Mouse (Mus musculus): Measurements from ENCODE around the gene Sugct. TPM values are rescaled to one million over a fixed set of nuclear protein-coding genes. Genes with fewer than 3 reads are reported as not detected.
A peak's percentile ranks its signal among the peaks of the same experiment; 100 is the strongest.

Gene Sugct
- total RNA-seq, 2 experiments from 2014 or later = 2.1 to 2.3 TPM

DNA sequence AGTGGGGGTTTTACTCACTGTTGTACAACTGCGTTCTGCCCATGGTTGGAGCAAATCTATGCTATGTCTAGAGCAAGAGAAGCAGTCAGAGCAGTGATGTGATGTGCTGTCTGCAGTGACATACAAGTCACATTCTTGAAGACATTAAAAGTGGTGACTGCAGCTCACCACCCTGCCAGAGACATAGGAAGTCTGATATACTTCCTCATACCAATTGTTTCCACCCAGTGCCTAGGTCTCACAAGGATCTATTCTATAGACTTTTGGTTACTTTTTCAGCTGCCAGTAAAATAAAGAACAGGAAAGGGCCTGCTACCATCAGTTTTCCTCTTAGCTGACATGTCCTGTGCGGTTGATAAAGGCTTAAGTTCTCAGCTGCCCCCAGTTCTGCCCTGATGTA, 613.7 kb downstream of the Sugct start:
- intact Hi-C loops (cut with DNase I) = no loop called here

GRCm38 (mm10) chr13:17065552-17065951, 629.8 kb downstream of the Sugct start:
- no peak for DNase-seq (ENCODE audit: low spot score in 2 of 2)
- intact Hi-C loops (cut with DNase I) = no loop called here

More for the DNA sequence above, 613.7 kb downstream of the Sugct start:
- no peak for DNase-seq (ENCODE audit: low spot score in 2 of 2)

GRCm38 (mm10) chr13:17056650-17057049, 638.7 kb downstream of the Sugct start:
- intact Hi-C loops (cut with DNase I) = no loop called here
- DNase-seq (ENCODE audit: low spot score in 2 of 2) = peak in 1 of 2 experiments; percentile 4

DNA sequence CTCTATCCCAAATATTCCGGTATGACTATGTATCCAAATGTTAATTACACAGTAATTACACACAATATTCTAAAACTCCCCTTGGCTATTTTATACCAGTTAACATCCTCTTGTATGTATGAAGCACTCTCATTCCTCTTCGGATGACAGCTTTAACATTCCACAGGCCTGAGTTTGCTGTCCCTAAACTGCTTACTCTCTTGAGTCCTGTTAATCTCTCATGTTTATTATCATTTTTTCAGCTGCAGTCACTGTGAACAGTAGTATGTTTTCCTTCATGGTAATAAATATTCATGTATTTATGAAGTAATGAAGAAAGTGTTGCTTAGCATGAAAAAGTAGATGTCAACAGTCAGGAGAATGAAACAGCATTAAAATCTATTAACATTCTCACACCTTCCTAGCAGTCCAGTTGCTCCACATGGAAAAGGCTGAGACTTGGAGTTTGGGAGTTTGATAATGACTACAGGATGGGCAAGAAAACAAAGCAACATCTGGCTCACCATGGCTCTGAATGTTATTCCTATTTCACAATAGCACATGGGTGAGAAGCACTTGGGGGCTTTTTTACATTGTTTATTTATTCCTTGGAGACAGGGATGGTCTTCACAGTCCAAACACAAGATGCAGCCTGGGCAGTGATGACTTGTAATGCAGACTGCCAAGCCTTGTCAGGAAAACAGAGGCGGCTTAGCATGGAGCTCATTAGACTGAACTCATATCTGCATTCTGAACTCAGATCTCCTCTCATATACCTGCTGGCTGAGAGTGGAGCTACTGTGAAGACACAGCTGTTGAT, 651.7 kb downstream of the Sugct start:
- intact Hi-C loops (cut with DNase I) = no loop called here
- DNase-seq (ENCODE audit: low spot score in 2 of 2) = no peak

- intact Hi-C loops (cut with DNase I) = no loop called here
These were observed 653.0 kb downstream of the Sugct start for GRCm38 (mm10) chr13:17042332-17042731.

GRCm38 (mm10) chr13:17039727-17040126, 655.6 kb downstream of the Sugct start:
- intact Hi-C loops (cut with DNase I) = no loop called here
- DNase-seq (ENCODE audit: low spot score in 2 of 2) = no peak

More at GRCm38 (mm10) chr13:17042332-17042731, 653.0 kb downstream of the Sugct start:
- no peak for DNase-seq (ENCODE audit: low spot score in 2 of 2)

DNA sequence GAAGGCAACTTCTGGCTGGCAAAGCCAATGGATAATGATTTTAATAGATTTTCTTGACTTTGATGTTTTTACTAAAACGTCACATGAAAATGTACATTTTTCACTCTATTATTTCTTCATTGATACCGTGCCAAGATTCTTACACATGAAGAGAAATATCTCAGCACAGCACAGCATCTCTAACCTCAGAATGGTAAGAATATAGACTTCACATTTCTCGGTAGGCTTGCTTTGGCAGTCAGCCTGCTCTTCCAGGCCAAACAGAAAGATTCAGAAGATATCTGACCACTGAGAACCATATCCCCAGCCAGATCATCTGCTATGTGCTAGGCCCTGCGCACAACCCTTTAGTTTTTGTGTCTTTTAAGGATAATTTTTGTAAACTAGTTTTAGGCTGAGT, 657.0 kb downstream of the Sugct start:
- intact Hi-C loops (cut with DNase I) = no loop called here
- no peak for DNase-seq (ENCODE audit: low spot score in 2 of 2)

- intact Hi-C loops (cut with DNase I) = no loop called here
These were observed 657.5 kb downstream of the Sugct start for GRCm38 (mm10) chr13:17037899-17038298.

DNA sequence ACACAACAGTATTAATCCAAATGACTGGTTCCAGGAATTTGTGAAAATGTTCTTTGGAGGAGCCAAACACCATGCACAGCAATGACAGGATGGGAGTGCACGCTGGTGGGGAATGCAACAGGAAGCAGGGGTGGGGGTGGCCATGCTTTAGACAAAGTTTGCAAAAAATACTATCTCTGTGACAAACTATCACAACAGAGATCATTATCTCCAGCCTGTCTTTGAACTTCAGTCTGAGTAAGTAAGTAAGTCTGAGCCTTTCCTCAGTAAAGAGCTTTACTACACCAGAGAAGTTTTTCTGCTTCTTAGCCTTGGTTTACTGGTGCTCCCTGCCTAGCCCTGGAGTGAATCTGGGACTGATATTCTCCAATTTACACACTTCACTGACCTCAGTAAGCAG, 664.6 kb downstream of the Sugct start:
- intact Hi-C loops (cut with DNase I) = no loop called here
- no peak for DNase-seq (ENCODE audit: low spot score in 2 of 2)

More at GRCm38 (mm10) chr13:17037899-17038298, 657.5 kb downstream of the Sugct start:
- DNase-seq (ENCODE audit: low spot score in 2 of 2) = no peak

- intact Hi-C loops (cut with DNase I) = loop anchor here (5.0 kb wide), 1 partner anchor 1016 kb away; the partner anchor contains the start of gene Inhba
- peak; percentile 40 to 75 for DNase-seq (ENCODE audit: low spot score in 2 of 2)
These were observed 666.8 kb downstream of the Sugct start for GRCm38 (mm10) chr13:17028595-17028994.

DNA sequence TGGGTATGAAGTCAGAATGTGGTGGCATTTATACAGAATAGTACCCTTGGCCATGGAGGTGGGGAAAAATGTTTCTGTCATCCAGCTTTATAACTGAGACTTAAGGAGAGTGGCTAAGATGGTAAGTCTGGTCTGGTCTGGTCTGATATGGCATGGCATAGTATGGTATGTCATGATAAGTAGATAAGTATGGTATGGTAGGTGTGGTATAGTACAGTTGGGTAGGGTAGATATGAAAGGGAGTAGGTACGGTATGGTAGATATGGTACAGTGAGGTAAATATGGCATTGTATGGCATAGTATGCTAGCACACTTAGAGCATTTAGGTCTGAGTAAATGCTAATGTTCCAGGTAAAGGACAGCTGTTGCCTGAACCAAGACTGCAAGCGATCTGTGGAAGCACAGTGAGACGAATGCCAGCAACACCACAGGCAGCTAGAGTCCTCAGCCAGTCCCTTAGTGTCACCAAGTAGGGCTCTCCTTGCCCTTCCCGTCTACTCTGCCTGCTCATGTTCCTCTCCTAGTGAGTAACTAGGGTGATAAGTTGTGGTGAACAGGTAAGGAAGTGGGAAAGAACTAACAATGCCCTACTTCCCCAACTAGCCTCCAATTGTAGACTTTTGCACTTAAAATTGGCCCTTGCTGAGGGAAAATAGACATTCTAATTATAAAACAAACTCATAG, 667.4 kb downstream of the Sugct start:
- DNase-seq (ENCODE audit: low spot score in 2 of 2) = no peak
- intact Hi-C loops (cut with DNase I) = loop anchor here (5.0 kb wide), 1 partner anchor 1016 kb away; the partner anchor contains the start of gene Inhba

DNA sequence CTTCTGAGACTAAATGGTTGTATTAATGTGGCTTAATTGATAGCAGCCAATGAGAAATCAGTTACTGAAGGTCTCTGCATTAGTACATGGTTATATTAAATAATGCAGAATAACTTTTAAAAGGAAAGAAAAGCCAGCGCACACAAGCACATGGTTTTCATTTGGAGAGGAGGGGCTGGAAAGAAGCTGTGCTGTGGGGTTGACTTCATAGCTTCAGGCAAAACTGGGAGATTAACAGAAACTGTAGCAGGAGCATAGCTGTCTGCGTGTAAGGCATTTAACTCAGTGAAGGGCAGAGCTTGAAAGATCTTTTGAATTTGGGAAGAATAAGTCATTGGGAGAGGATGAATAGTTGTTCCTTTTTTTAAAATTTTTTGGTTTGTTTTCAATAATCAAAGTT, 668.4 kb downstream of the Sugct start:
- intact Hi-C loops (cut with DNase I) = loop anchor here (5.0 kb wide), 1 partner anchor 1015 kb away; the partner anchor contains the start of gene Inhba
- DNase-seq (ENCODE audit: low spot score in 2 of 2) = no peak

DNA sequence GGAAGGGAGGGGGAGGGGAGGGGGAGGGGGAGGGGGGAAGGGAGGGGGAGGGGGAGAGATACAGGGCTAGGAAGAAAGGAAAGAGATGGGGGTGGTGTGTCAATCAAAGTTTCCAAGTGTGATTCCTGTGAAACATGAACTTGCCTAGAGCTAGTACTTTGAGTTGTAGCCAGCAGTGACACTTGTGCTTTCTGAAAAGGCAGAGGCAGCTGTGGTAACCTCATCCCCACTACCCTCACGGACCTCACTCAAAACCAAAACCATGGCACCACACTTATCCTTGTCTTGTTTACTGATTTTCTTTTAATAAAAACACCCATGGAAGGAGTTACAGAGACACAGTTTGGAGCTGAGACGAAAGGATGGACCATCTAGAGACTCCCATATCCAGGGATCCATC, 698.9 kb downstream of the Sugct start:
- intact Hi-C loops (cut with DNase I) = no loop called here
- no peak for DNase-seq (ENCODE audit: low spot score in 2 of 2)

- no peak for DNase-seq (ENCODE audit: low spot score in 2 of 2)
- intact Hi-C loops (cut with DNase I) = no loop called here
These were observed 700.0 kb downstream of the Sugct start for GRCm38 (mm10) chr13:16995321-16995720.

- intact Hi-C loops (cut with DNase I) = loop anchor here (2.0 to 10.0 kb wide), 2 partner anchors 313 to 955 kb away; no protein-coding TSS in a partner anchor
- DNase-seq (ENCODE audit: low spot score in 2 of 2) = peak; percentile 57 to 96
These were observed 717.6 kb downstream of the Sugct start for GRCm38 (mm10) chr13:16977743-16978142.

DNA sequence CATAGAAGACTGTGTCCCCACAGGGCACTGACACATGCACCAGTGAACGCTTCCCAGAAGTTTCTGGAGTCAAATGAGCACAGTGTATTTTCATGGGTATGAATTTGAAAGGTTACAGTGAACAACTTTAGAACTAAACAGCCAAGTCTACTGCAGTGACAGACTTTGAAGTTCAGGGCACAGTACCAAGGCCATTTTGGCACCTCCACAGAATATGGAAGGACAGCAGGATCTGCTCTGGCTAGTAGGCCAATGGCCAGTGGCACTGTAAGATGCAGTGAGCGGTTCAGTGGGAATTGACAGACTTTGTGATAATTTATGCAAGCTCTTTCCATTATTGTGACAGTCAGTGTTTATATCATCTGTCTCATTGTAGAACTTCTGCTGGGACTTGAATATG, 724.1 kb downstream of the Sugct start:
- intact Hi-C loops (cut with DNase I) = loop anchor here (10.0 kb wide), 1 partner anchor 306 kb away; no protein-coding TSS in a partner anchor
- no peak for DNase-seq (ENCODE audit: low spot score in 2 of 2)

- intact Hi-C loops (cut with DNase I) = no loop called here
- peak in 1 of 2 experiments; percentile 58 for DNase-seq (ENCODE audit: low spot score in 2 of 2)
These were observed 726.4 kb downstream of the Sugct start for GRCm38 (mm10) chr13:16968995-16969394.

DNA sequence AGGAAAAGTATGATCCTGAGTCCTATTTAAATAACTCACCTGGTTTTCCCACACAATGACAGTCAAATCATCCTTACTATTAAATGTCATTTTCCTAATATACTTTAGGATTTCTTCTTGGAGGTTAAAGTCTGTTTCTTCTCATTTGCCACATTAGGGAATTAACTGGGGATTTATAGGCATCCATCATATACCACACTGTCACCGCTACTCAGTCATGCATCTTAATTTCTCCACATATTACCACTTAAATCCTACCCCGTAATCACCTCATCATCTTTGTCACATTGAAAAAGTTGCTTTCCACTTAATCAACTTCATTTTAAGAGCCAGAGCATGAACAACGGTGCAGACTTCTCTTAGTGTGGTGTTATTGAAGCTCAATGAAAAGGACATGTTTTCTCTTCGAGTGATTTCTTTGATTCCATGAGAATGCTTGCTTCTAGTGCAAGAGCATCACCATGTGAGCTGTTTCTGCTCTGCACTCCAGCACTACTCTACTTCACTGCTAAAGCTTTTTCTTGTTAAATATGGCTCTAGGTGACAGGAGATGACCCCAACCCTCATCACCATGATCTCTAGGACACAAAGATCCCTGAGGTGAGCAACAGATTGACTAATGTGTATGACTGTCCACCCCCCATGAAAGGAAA, 730.4 kb downstream of the Sugct start:
- peak in 1 of 2 experiments; percentile 14 for DNase-seq (ENCODE audit: low spot score in 2 of 2)
- intact Hi-C loops (cut with DNase I) = no loop called here

DNA sequence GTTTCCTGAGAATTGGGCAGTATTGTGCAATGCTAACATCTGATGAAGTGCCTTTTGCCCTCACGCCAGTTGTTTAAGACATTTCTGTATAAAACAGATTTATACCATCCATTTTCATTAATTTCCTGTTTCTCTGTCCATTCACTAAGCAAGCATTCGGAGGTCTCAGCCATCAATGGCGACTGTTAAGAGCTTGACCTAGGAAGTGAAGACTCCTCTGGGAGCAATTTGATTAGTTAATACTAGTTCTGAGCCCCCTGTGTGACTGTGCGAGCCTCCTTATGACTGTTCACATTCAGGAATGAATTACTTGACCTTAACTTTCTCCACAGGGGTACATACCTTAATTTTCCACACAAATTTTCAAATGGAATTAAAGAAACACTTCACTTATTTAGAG, 743.3 kb downstream of the Sugct start:
- intact Hi-C loops (cut with DNase I) = no loop called here
- DNase-seq (ENCODE audit: low spot score in 2 of 2) = no peak

DNA sequence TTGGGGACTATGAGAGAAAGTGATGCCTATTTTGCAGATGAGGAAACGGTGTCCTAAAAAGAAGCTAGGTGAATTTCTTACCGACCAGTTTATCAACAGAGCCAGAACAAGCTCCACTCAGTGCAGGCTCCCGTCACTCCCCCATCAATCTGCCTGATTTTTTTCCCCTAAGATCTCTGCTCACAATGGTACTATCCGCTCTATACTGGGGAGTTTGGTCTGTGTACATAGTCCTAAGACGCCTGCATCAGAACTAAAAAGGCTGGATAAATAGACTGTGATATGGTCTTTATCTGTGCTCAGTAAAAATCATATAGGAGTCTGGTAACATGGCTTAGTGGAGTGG, 755.9 kb downstream of the Sugct start:
- no peak for DNase-seq (ENCODE audit: low spot score in 2 of 2)
- intact Hi-C loops (cut with DNase I) = no loop called here
